Mouse (Mus musculus): ENCODE data around the gene Hist1h2bj. TPM values are rescaled to one million over a fixed set of nuclear protein-coding genes. Genes with fewer than 3 reads are reported as not detected.
"Not testable (repeated sequence)": the region's sequence is repeated elsewhere in the genome, so short reads cannot be mapped to it uniquely, and the experiment has no call there.

The Hist1h2bj gene
- total RNA-seq, 2 experiments from 2014 or later, result 41.8 to 44.7 TPM

GRCm38 (mm10) chr13:22051523-22051859 lies 8.5 kb downstream of the Hist1h2bj start:
- no peak for DNase-seq
- intact Hi-C loops (cut with DNase I; ENCODE audit: low total_unique reads), result no loop called here

DNA sequence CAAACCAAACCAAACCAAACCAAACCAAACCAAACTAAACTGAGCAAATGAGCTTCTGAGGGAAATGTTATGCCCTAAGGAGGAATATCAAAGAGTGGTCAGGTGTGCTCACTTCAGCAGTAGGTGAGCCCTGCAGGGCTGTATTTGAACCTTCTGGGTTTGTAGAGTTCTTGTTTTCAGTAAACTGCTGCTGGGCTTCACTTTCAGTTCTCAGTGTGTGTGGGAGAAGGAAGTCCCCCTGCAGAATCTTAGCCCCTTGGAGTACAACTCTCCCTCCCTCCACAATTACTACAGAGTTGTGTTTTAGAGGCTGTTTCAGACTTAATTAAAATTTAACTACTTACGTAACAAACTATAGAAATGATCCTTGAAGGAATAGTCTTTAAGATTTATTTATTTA lies 10.7 kb downstream of the Hist1h2bj start:
- intact Hi-C loops (cut with DNase I; ENCODE audit: low total_unique reads), result no loop called here

DNA sequence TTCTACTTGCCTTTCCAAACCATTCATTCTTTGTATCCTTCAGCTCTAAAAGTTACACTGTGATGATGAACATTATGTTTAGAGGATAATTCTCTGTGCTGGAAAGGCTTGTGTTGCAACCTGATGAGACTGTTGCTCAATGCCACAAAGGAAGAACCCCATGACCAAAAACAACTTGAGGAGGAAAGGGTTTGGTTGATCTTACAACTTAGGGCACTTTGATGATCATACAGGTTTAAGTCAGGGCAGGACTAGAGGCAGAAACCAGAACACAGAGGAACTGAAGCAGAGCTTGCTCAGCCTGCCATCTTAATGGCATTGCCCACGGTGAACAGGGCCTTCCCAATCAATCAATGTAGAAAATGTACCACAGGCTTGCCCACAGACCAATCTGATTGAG lies 18.4 kb downstream of the Hist1h2bj start:
- no peak for DNase-seq
- intact Hi-C loops (cut with DNase I; ENCODE audit: low total_unique reads), result no loop called here

More for the DNA sequence above, 10.7 kb downstream of the Hist1h2bj start:
- no peak for DNase-seq

DNA sequence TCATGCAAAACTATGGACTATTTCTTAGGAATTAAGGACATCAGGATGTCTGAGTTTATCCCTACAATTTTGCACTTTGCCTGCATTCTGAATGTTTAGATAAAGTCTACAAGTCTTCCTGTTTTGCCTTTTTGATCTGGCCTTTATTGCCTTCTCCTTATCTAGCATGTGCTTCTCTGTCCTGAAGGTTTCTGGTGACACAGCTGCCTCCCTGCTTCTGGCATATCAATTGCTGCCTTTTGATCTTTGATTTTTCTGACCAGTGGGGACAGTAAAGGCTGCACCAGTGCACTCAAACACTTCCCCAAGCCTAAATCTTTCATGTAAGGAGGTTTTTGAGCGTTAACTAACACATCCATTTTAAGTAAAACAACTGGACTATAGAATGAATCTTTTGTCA lies 20.5 kb downstream of the Hist1h2bj start:
- intact Hi-C loops (cut with DNase I; ENCODE audit: low total_unique reads), result no loop called here
- no peak for DNase-seq

DNA sequence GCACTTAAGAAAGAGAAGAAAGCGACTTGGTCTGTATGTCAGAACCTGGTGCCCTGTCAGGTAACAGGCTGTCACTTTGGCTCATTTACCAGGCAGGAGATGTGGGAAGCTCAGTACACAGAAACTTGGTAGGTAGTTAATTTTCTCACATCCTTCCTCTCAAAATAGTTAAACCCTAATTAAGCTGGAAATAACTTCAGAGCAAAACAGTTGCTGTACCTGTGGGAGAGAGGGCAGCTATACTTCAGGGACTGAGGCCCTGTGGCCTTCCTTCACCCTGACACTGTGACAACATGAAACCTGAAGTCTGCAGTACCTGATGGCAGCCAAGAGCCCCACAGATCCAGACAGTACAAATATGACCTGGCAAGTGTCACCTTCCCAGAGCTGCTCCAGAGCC lies 41.1 kb downstream of the Hist1h2bj start, which contains the start of gene Vmn1r188:
TSS of gene Vmn1r188 (plus strand) at position 301 of the 400 bp plus-strand sequence.
- DNase-seq; intact Hi-C loops (cut with DNase I; ENCODE audit: low total_unique reads): not testable (repeated sequence)

Small RNA genes lying within 50 kb of the gene (microRNA-seq; reads per million reads assigned to microRNA genes)
- gene Gm26300 (0 reads per million in 2 experiments), gene Gm44390 (0 reads per million in 2 experiments), gene Gm44486 (0 reads per million in 2 experiments)

Other genes starting within 250 kb of the Hist1h2bj start
- 10 to 100 TPM; 58.2 to 75.5 TPM for gene Hist1h2bq, start 233.0 kb upstream of the Hist1h2bj start, total RNA-seq (2021)
- gene Hist1h2ao, start 232.7 kb upstream of the Hist1h2bj start, total RNA-seq (2021), result 10 to 100 TPM; 67.5 to 87.1 TPM
- 100 to 1,000 TPM; 150 to 154 TPM for gene Hist1h4m, start 231.5 kb upstream of the Hist1h2bj start, total RNA-seq (2021)
- gene Hist1h4n, start 211.0 kb upstream of the Hist1h2bj start, total RNA-seq (2021), result 10 to 100 TPM; 26.8 to 27.2 TPM
- 10 to 100 TPM; 29.4 to 69.3 TPM for gene Hist1h2ap, start 209.7 kb upstream of the Hist1h2bj start, total RNA-seq (2021)
- gene Hist1h2br, start 209.5 kb upstream of the Hist1h2bj start, total RNA-seq (2021), result 10 to 100 TPM; 57.8 to 74.3 TPM
- gene Zfp184, start 98.1 kb upstream of the Hist1h2bj start, total RNA-seq (2021), result under 1 TPM; 0.33 to 0.38 TPM
- not detected for gene Pom121l2, start 62.0 kb upstream of the Hist1h2bj start, total RNA-seq (2021)
- not detected for gene Prss16, start 33.5 kb upstream of the Hist1h2bj start, total RNA-seq (2021)
- 10 to 100 TPM; 45.8 to 69.2 TPM for gene Hist1h2ah, start 7.6 kb upstream of the Hist1h2bj start, total RNA-seq (2021)
- 10 to 100 TPM; 80.3 to 90.2 TPM for gene Hist1h2bk, start 7.3 kb upstream of the Hist1h2bj start, total RNA-seq (2021)
- 10 to 100 TPM; 46.4 to 49.7 TPM for gene Hist1h4i, start 1.9 kb upstream of the Hist1h2bj start, total RNA-seq (2021)
- 10 to 100 TPM; 40.6 to 42.0 TPM for gene Hist1h2ag, start 270 bp upstream of the Hist1h2bj start, total RNA-seq (2021)
- gene Vmn1r188, start 41.2 kb downstream of the Hist1h2bj start, total RNA-seq (2021), result not detected
- not detected for gene Vmn1r189, start 62.6 kb downstream of the Hist1h2bj start, total RNA-seq (2021)
- gene Vmn1r191, start 140.8 kb downstream of the Hist1h2bj start, total RNA-seq (2021), result not detected
- not detected for gene Vmn1r192, start 147.9 kb downstream of the Hist1h2bj start, total RNA-seq (2021)
- gene Vmn1r193, start 179.9 kb downstream of the Hist1h2bj start, total RNA-seq (2021), result not detected
- gene Vmn1r194, start 201.0 kb downstream of the Hist1h2bj start, total RNA-seq (2021), result not detected
- not detected for gene Vmn1r195, start 227.3 kb downstream of the Hist1h2bj start, total RNA-seq (2021)
- gene Vmn1r196, start 246.7 kb downstream of the Hist1h2bj start, total RNA-seq (2021), result not detected